Mouse (Mus musculus) ES-Bruce4 (cell line): ENCODE data around the gene Astn2.

Source experiments
- CTCF ChIP-seq: IDR thresholded peaks from one replicate; pipeline ENCODE4 v1.8.1; 2011; ENCODE audit warnings: low read depth, low read length
- EP300 ChIP-seq: IDR thresholded peaks from 2 replicates; pipeline ENCODE4 v1.6.1; 2011; ENCODE audit warnings: low read depth, low read length; ENCODE audit not compliant: insufficient read depth
- POLR2A ChIP-seq: IDR thresholded peaks from one replicate; pipeline ENCODE4 v1.8.1; 2011; ENCODE audit warnings: low read length; ENCODE audit not compliant: insufficient read depth

GRCm38 (mm10) chr4:66405086-66405485 is 675 bp upstream of the Astn2 start:
- no peak for TF ChIP-seq CTCF
- no peak for TF ChIP-seq EP300
- TF ChIP-seq POLR2A: no peak
